Mouse (Mus musculus): Measurements from ENCODE around the gene Prn. TPM values are rescaled to one million over a fixed set of nuclear protein-coding genes. Genes with fewer than 3 reads are reported as not detected.

Gene Prn
- not detected for polyA plus RNA-seq (2021)

DNA sequence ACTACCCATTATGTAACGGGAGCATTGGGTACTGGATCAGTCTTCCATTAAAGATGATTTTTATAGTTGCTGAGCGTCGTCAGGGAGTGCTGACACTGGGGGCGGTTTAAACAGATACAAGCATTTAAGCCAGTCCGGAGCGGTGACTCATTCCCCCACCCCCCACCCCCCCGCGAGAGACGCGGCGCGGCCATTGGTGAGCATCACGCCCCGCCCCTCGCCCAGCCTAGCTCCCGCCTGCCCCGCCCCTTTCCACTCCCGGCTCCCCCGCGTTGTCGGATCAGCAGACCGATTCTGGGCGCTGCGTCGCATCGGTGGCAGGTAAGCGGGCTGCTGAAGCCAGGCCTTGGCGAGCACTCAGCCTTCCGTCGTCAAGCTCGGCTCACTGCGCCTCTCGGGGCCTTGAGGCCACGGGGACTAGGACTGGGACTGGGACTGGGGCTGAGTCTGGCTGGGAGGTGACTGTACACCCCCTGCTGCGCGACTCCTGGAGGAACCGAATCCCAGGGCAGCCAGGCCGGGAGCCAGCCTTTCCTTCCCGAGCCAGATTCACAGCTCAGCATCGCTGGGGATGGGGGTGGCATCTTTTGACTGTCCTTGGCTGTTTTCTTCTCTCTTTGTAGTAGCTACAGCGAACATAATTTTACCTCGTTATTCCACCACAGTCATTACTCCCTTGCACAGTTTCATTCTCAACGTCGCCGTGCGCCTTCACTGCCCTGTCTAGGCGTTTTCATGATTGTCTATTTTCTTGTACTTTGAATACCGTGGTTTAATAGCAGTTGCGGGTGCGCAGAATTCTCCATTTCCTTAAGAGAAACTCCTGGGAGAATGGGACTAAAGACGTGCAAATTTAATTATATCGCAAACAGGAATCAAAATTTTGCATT is at the start of gene Prn, which contains the start of gene Prnp:
Gene Prn (plus strand): TSS at position 275 of the 890 bp plus-strand sequence.
Gene Prnp (plus strand): TSS at position 246 of the 890 bp plus-strand sequence.
- no peaks in the 10 kb centered on the region for H3K27me3 ChIP-seq

DNA sequence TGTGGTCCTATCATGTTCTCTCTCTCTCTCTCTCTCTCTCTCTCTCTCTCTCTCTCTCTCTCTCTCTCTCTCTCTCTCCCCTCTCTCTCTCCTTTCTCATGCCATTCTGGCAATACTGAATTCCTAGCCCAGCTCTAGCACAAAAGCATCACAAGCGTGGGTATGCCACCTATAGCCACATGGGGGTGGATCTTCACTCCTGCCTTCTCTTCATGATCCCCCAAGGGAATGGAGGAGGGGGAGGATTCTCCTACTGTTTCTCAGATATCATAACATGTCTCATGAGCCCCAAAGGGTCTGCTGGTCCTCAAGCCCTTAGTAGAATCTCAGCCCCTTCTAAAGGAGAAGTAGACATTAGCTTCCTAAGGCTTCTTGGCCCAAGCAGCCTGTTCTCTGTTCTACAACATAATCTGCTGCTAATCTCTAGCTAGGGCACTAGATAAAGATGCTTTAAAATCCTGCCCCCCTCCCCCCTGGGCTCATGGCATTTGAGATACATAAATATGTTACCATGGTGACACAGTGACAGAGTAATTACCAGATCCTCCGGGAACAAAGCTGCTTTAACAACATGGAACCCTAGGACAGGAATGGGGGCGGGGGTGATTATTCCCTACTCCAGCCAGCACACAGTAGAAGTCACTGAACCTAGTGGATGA is 47.0 kb upstream of the Prn start:
- DNase-seq (ENCODE audit: low read depth, low spot score) = no peak
- in situ Hi-C loops (cut with MboI; ENCODE audit: low pct_unique_long_range_greater_than_20kb) = no loop called here

More for the DNA sequence above, at the start of gene Prn, which contains the start of gene Prnp:
- in situ Hi-C loops (cut with MboI; ENCODE audit: low pct_unique_long_range_greater_than_20kb) = no loop called here
- no peak for TF ChIP-seq CTCF (IDR thresholded peaks at IDR 0.05)
- DNase-seq (ENCODE audit: low read depth, low spot score) = peak; percentile 56
- CTCF ChIA-PET = interaction anchor here (2.0 kb wide), 1 partner anchor 82 kb away, joined by 6 read pairs; no protein-coding TSS in a partner anchor
- peak; percentile 90 for ATAC-seq
- POLR2A ChIA-PET = no interaction called here

DNA sequence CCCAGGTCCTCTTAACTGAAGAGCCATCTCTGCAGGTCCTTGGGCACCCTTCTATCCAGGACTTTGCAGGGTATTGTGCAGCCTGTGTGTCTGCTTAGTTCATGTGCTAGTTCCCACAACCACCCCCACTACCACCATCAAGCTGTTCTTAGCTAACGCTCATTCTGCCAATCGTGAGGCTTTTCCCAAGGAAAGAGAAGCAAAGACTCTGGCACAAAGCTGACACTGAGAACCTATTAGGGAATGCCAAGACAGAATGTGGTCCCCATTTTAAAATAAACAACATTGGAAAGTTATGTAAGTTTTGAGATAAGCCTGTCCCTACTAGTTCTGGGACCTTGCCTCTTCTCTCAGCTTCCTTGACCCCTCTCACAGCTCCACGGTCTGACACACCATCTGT is 46.3 kb upstream of the Prn start:
- DNase-seq (ENCODE audit: low read depth, low spot score) (no peak), ATAC-seq (no peak)
- in situ Hi-C loops (cut with MboI; ENCODE audit: low pct_unique_long_range_greater_than_20kb) = no loop called here
- CTCF ChIA-PET = interaction anchor here (1.2 to 1.6 kb wide), 2 partner anchors 10 to 36 kb away, joined by 4 read pairs; no protein-coding TSS in a partner anchor
- H3K27me3 ChIP-seq = peaks cover 10% of the 10 kb centered on the region
- TF ChIP-seq CTCF (IDR thresholded peaks at IDR 0.05) = no peak
- POLR2A ChIA-PET = interaction anchor here (1.2 kb wide), 1 partner anchor 10 kb away, joined by 3 read pairs; no protein-coding TSS in a partner anchor

More for the DNA sequence above, 47.0 kb upstream of the Prn start:
- no peak for ATAC-seq
- TF ChIP-seq CTCF (IDR thresholded peaks at IDR 0.05) = no peak
- ChIA-PET POLR2A (no interaction called here), CTCF (no interaction called here)
- H3K27me3 ChIP-seq = peaks cover 7% of the 10 kb centered on the region

DNA sequence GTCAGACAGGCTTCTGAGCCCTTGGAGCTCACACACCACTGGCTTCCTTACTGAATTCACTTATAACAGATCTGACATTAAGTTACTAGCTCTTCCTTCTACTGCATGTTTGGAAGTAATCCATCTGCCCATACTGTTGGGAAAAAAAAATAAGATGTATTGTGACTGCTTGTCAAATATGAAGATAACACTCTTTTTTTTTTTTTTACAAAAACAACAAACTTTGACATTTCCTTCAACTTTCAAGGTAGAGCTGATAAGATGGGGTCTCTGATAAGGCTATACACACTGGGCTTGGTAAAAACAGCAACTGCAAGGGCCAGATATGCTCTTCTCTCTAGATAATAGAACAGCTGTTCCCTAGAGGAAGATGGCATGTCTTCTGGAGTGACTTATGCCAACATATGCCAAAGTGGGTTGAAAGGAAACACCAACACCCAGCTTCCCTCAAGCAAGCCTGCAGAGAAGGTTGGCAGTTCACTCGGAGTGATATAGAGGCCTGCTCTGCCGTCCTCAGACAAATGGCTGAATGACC is 45.4 kb upstream of the Prn start:
- CTCF ChIA-PET = interaction anchor here (0.7 to 1.6 kb wide), 3 partner anchors 9 to 37 kb away, joined by 4 read pairs; no protein-coding TSS in a partner anchor
- no peak for TF ChIP-seq CTCF (IDR thresholded peaks at IDR 0.05)
- POLR2A ChIA-PET = interaction anchor here (1.2 kb wide), 1 partner anchor 9 kb away, joined by 3 read pairs; no protein-coding TSS in a partner anchor
- ATAC-seq (no peak), DNase-seq (ENCODE audit: low read depth, low spot score) (no peak)
- in situ Hi-C loops (cut with MboI; ENCODE audit: low pct_unique_long_range_greater_than_20kb) = no loop called here
- peaks cover 13% of the 10 kb centered on the region for H3K27me3 ChIP-seq

DNA sequence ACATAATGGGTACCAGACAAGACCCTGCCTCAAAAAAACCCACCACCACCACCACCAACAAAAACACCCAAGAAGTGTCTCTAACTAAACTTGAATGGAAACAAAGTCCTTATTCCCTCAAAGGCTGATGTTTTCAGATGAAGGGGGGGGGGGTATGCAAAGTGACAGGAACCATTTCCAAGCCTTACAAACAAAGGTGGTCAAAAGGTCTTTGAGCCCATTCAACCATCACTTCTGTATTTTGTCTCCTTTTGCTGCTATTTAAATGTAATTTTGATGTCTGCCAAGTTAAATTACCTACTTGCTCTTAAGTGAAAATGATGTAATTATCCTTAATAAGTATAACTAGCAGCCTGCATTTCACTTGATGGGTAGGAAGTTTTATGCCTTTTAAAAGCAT is 43.1 kb upstream of the Prn start:
- ChIA-PET CTCF (no interaction called here), POLR2A (no interaction called here)
- no peak for TF ChIP-seq CTCF (IDR thresholded peaks at IDR 0.05)
- peaks cover 13% of the 10 kb centered on the region for H3K27me3 ChIP-seq
- DNase-seq (ENCODE audit: low read depth, low spot score) (no peak), ATAC-seq (no peak)
- in situ Hi-C loops (cut with MboI; ENCODE audit: low pct_unique_long_range_greater_than_20kb) = no loop called here

DNA sequence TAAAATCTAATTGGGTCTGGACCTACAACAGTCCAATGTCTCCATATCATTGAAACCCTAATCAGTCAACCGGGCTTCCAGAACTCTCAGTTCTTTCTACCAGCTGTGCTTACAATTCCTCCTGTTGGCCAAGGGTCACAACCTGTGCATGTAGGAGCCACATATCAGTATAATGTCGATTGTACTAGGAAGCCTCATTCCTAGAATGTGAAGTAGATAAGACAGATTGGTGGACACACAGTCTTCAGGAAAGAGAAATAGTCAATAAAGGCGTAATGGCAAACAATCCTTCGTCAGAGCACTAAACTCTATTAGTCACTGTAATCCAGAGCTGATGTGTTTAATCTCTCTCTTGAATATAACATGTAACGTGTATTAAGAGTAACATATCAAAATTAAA is 40.8 kb upstream of the Prn start:
- in situ Hi-C loops (cut with MboI; ENCODE audit: low pct_unique_long_range_greater_than_20kb) = no loop called here
- TF ChIP-seq CTCF (IDR thresholded peaks at IDR 0.05) = no peak
- no peak for ATAC-seq
- DNase-seq (ENCODE audit: low read depth, low spot score) = no peak
- ChIA-PET CTCF (no interaction called here), POLR2A (no interaction called here)
- H3K27me3 ChIP-seq = peaks cover 13% of the 10 kb centered on the region

DNA sequence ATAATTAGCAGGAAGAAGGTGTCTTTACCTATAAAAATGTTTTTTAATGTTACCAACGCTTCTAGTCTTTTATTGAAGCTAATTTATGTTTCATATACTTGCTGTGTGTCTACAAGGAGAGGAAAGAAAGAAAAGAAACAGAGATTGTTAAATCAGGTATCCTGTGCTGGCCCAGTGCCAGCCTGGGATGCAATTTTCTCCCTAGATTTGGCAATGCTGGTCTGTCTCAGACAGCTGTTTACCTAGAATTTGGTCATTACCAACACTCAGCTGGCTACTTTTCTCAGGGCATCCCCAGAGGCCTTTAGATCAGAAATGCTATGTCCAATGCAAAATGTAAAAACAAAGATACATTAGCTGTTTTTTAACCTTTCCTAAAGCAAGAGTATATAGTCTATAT is 36.4 kb upstream of the Prn start:
- ATAC-seq (no peak), DNase-seq (ENCODE audit: low read depth, low spot score) (no peak)
- CTCF ChIA-PET = interaction anchor here (0.8 kb wide), 2 partner anchors 9 to 11 kb away, joined by 4 read pairs; no protein-coding TSS in a partner anchor
- POLR2A ChIA-PET = interaction anchor here (1.3 kb wide), 1 partner anchor 9 kb away, joined by 3 read pairs; no protein-coding TSS in a partner anchor
- in situ Hi-C loops (cut with MboI; ENCODE audit: low pct_unique_long_range_greater_than_20kb) = no loop called here
- no peak for TF ChIP-seq CTCF (IDR thresholded peaks at IDR 0.05)
- peaks cover 4% of the 10 kb centered on the region for H3K27me3 ChIP-seq

DNA sequence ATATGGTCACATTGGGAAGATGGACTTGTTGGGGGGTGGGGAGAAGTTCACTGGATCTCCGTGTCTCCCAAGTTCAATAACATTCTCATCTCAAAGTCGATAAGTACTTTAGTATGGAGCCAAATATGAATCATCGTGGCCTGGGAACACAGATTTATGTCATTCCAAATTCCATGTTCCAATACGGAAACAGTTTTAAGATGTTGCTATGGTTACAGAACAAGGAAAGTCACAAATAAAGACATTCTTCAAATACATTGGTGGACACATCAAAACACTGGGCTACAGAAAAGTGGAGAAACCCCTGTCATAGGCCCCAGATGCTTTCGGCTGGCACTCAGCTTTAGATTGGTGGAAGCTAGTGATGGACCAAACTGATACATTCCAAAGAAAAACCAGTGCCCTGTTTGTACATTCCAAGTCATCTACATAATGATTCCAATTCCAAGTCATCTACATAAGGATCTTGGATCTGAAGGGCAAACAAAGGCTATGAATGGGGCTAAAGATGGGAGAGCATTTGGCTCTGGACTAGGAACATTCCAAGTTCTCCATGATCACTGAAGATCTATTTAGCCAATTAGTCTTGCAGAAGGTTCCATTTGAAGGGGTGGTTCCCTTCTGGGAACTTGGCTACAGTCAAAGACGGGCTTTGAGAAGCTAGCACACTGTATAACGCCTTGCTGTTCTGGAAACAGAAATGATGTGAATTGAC is 33.0 kb upstream of the Prn start:
- DNase-seq (ENCODE audit: low read depth, low spot score) = no peak
- TF ChIP-seq CTCF (IDR thresholded peaks at IDR 0.05) = no peak
- POLR2A ChIA-PET = no interaction called here
- CTCF ChIA-PET = no interaction called here
- H3K27me3 ChIP-seq = no peaks in the 10 kb centered on the region
- in situ Hi-C loops (cut with MboI; ENCODE audit: low pct_unique_long_range_greater_than_20kb) = no loop called here
- ATAC-seq = no peak

DNA sequence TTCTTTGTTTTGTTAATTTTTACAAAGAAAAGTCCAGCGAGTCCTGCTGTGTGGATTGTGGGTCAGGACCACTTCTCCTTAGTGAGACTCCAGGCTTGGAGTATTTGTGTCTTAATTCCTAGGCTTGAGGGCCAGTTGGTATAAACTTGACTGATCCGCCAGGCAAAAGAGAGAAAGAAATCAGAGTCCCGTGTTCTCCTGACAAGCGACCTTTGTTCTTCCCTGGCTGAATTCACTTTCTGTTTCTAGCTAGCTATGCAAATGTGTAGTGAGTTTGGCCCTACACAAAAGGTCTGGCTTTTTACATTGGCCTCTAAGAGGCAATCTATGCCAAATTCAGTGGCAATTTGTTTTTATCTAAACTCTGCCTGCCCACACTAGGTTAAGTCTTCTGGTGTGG is 28.0 kb upstream of the Prn start:
- in situ Hi-C loops (cut with MboI; ENCODE audit: low pct_unique_long_range_greater_than_20kb) = no loop called here
- ChIA-PET POLR2A (no interaction called here), CTCF (no interaction called here)
- H3K27me3 ChIP-seq = no peaks in the 10 kb centered on the region
- DNase-seq (ENCODE audit: low read depth, low spot score) (no peak), ATAC-seq (no peak)
- TF ChIP-seq CTCF (IDR thresholded peaks at IDR 0.05) = no peak

DNA sequence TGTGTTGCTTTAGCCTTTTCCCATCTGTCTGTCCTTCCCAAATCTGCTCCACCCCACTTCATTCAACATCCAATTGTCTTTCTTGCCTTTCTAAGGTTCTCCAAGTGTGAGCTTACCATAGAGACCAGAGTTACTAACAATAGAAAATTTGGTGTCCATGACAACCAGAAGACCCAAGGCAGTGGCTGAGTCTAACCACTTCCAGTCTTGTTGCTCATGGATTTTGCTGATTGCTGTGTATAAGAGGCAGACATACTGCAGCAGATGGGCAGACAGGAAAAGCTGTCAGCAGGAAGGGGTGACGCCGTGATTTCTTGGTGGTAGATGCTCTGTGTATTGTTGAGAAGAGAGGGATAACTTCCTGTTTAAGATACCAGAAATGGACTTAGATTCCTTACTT is 26.6 kb upstream of the Prn start:
- in situ Hi-C loops (cut with MboI; ENCODE audit: low pct_unique_long_range_greater_than_20kb) = no loop called here
- POLR2A ChIA-PET = no interaction called here
- TF ChIP-seq CTCF (IDR thresholded peaks at IDR 0.05) = no peak
- DNase-seq (ENCODE audit: low read depth, low spot score) = no peak
- ATAC-seq = no peak
- no peaks in the 10 kb centered on the region for H3K27me3 ChIP-seq
- CTCF ChIA-PET = no interaction called here

Measured in Patski (cell line).